In the genomic region with DNA sequence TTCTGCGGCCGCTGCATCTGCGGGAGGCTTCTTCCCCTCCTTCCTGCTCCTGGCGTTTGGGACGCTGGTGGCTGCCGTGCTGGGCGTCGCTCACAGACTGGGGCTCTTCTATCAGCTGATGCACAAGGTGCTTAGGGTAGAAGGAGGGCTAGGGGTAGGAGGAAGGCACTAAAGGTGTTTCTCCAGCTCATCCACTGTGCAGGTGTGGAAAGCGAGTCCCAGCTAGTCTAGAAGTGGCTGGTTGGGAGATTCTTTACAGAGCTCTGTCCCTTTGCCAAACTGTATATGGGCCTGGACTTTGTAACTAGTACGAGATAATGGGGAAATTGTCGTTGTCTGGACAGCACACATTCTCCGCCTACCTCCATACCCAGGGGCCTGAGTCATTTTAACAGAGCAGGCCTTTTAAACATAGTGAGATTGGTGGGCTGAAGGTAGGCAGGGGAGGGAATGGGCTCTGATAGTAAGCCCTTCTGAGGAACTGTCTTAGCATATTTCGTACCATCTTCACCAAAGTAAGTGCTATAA, we compare ENCODE assay signal across 8 mouse cellular contexts. TPM values are rescaled to one million over a fixed set of nuclear protein-coding genes. Genes with fewer than 3 reads are reported as not detected.
A peak's percentile ranks its signal among the peaks of the same experiment; 100 is the strongest.
DNase-seq lines count a peak whose midpoint lies in the region; ATAC-seq and TF ChIP-seq lines count a peak whose summit lies in the region.

No protein-coding gene starts in this region.

- H3K4me2 ChIP-seq in kidney, embryonic 15.5 days: peak overlapping the region; percentile 65
- H3K4me2 ChIP-seq in hindbrain, postnatal 0 days (ENCODE audit: low read depth, low read length): peak overlapping the region; percentile 85
- peak overlapping the region; percentile 63 for H3K4me2 ChIP-seq in midbrain, embryonic 15.5 days

- no peak for DNase-seq in kidney, postnatal 14 days
- DNase-seq in hindbrain, postnatal 0 days (ENCODE audit: low spot score): no peak
- no peak for DNase-seq in adrenal gland, adult (ENCODE audit: inconsistent age in 2 of 2, low spot score in 1 of 2)
- DNase-seq in gastrocnemius, postnatal 14 days: no peak

- ATAC-seq in kidney, embryonic 15.5 days (replicated peaks; ENCODE audit: low FRiP score): peak; percentile 59
- ATAC-seq in hindbrain, postnatal 0 days: peak; percentile 27
- ATAC-seq in midbrain, embryonic 15.5 days (replicated peaks): peak; percentile 65
- no peak for ATAC-seq in activated CD4-positive, CD25-positive, alpha-beta regulatory T cell, adult 4 months

- 11% methylated on average over 13 of the region's 13 CpGs for WGBS in kidney, embryonic 15.5 days
- WGBS in hindbrain, postnatal 0 days: 13% methylated on average over 13 of the region's 13 CpGs
- WGBS in midbrain, embryonic 15.5 days: 16% methylated on average over 13 of the region's 13 CpGs

- no peaks in the 10 kb centered on the region for H3K9me3 ChIP-seq in kidney, embryonic 15.5 days (replicated peaks)
- H3K9me3 ChIP-seq in hindbrain, postnatal 0 days (ENCODE audit: low read length): no peaks in the 10 kb centered on the region
- no peaks in the 10 kb centered on the region for H3K9me3 ChIP-seq in midbrain, embryonic 15.5 days

- H3K4me1 ChIP-seq in kidney, embryonic 15.5 days: peaks cover 8% of the 10 kb centered on the region
- H3K4me1 ChIP-seq in bone marrow macrophage, adult 2 months (ENCODE audit: control insufficient read depth, insufficient read depth, low read length): peaks cover 5% of the 10 kb centered on the region; the same call in 1 of the 2 replicates
- H3K4me1 ChIP-seq in hindbrain, postnatal 0 days (ENCODE audit: insufficient read depth, low read length): peaks cover 6% of the 10 kb centered on the region
- peaks cover 11% of the 10 kb centered on the region for H3K4me1 ChIP-seq in midbrain, embryonic 15.5 days

- H3K9ac ChIP-seq in kidney, embryonic 15.5 days: peak overlapping the region; percentile 64
- H3K9ac ChIP-seq in hindbrain, postnatal 0 days (replicated peaks; ENCODE audit: low read length): peak overlapping the region; percentile 63
- H3K9ac ChIP-seq in midbrain, embryonic 15.5 days: peak overlapping the region; percentile 57

- peak overlapping the region; percentile 92 for H3K27ac ChIP-seq in kidney, embryonic 15.5 days
- H3K27ac ChIP-seq in bone marrow macrophage, adult 2 months (ENCODE audit: insufficient read depth, low read depth, low read length): peak overlapping the region; percentile 39
- peak overlapping the region; percentile 90 for H3K27ac ChIP-seq in hindbrain, postnatal 0 days
- H3K27ac ChIP-seq in midbrain, embryonic 15.5 days: peak overlapping the region; percentile 82

- intact Hi-C loops in gastrocnemius, postnatal 14 days (cut with DNase I; ENCODE audit: low total_unique reads): no loop called here

- TF ChIP-seq CTCF in bone marrow macrophage, adult 2 months (IDR thresholded peaks at IDR 0.05; ENCODE audit: low read depth, low read length): no peak
- TF ChIP-seq CTCF in hindbrain, postnatal 0 days (IDR thresholded peaks at IDR 0.05; ENCODE audit: low read depth): no peak

- no peaks in the 10 kb centered on the region for H3K27me3 ChIP-seq in kidney, embryonic 15.5 days
- H3K27me3 ChIP-seq in hindbrain, postnatal 0 days (ENCODE audit: insufficient read depth, low read length): no peaks in the 10 kb centered on the region
- no peaks in the 10 kb centered on the region for H3K27me3 ChIP-seq in midbrain, embryonic 15.5 days (replicated peaks)

- peaks cover 33% of the 10 kb centered on the region for H3K36me3 ChIP-seq in kidney, embryonic 15.5 days
- H3K36me3 ChIP-seq in hindbrain, postnatal 0 days (ENCODE audit: insufficient read depth, low read length): peaks cover 12% of the 10 kb centered on the region; the same call in 1 of the 2 replicates
- 0 out of 2 replicates have a peak, but pooled peaks cover 9% of the 10 kb centered on the region for H3K36me3 ChIP-seq in midbrain, embryonic 15.5 days (replicated peaks)

- TF ChIP-seq POLR2A in bone marrow macrophage, adult 2 months (IDR thresholded peaks at IDR 0.05; ENCODE audit: borderline replicate concordance, low read depth, low read length): no peak

- H3K4me3 ChIP-seq in kidney, embryonic 15.5 days (replicated peaks): peak overlapping the region; percentile 79
- peak overlapping the region; percentile 72 for H3K4me3 ChIP-seq in bone marrow macrophage, adult 2 months (ENCODE audit: insufficient read depth, low read length)
- H3K4me3 ChIP-seq in hindbrain, postnatal 0 days (ENCODE audit: low read length): peak overlapping the region; percentile 59
- H3K4me3 ChIP-seq in midbrain, embryonic 15.5 days: peak overlapping the region; percentile 59

RNA-seq across cellular contexts. Expression of a gene that starts 1.0 kb away (rescaled TPM):
- polyA plus RNA-seq in kidney, embryonic 15.5 days (2015; fragmentation: Nextera tagmentation; extraction: Ambion mirVana): 45.3 and 50.3 TPM in 2 replicates
- polyA plus RNA-seq in bone marrow macrophage, adult 2 months (2012; ENCODE audit: insufficient read depth, insufficient read length, missing spikeins): 34.4 and 37.0 TPM in 2 replicates
- total RNA-seq in hindbrain, postnatal 0 days (2014; rRNA removed): 59.1 and 66.2 TPM in 2 replicates
- 83.6 and 86.4 TPM in 2 replicates for polyA plus RNA-seq in hindbrain, postnatal 0 days (2015; fragmentation: Nextera tagmentation; extraction: Ambion mirVana)
- 66.3 and 78.9 TPM in 2 replicates for polyA plus RNA-seq in midbrain, embryonic 15.5 days (2015; fragmentation: Nextera tagmentation; extraction: Ambion mirVana)
- 10 to 100 TPM; 62.9 to 71.6 TPM for polyA plus RNA-seq in activated CD4-positive, CD25-positive, alpha-beta regulatory T cell, adult 4 months (2017; shearing (Covaris generic))
- total RNA-seq in gastrocnemius, postnatal 14 days (2021): 10 to 100 TPM; 14.7 to 16.4 TPM

RNA-seq across cellular contexts. Expression of a gene that starts 16.6 kb away (rescaled TPM):
- 16.7 and 18.7 TPM in 2 replicates for polyA plus RNA-seq in kidney, embryonic 15.5 days (2015; fragmentation: Nextera tagmentation; extraction: Ambion mirVana)
- 0.28 and 0.32 TPM in 2 replicates for polyA plus RNA-seq in bone marrow macrophage, adult 2 months (2012; ENCODE audit: insufficient read depth, insufficient read length, missing spikeins)
- total RNA-seq in hindbrain, postnatal 0 days (2014; rRNA removed): 5.6 and 7.2 TPM in 2 replicates
- polyA plus RNA-seq in hindbrain, postnatal 0 days (2015; fragmentation: Nextera tagmentation; extraction: Ambion mirVana): 3.5 and 3.6 TPM in 2 replicates
- polyA plus RNA-seq in midbrain, embryonic 15.5 days (2015; fragmentation: Nextera tagmentation; extraction: Ambion mirVana): 3.4 and 4.3 TPM in 2 replicates
- polyA plus RNA-seq in activated CD4-positive, CD25-positive, alpha-beta regulatory T cell, adult 4 months (2017; shearing (Covaris generic)): 1 to 10 TPM in 1 of 2 experiments, under 1 TPM in 1; 0.46 to 1.1 TPM
- 1 to 10 TPM; 6.6 to 7.0 TPM for total RNA-seq in gastrocnemius, postnatal 14 days (2021)

RNA-seq across cellular contexts. Expression of a gene that starts 42.7 kb away (rescaled TPM):
- not detected in 2 replicates for polyA plus RNA-seq in kidney, embryonic 15.5 days (2015; fragmentation: Nextera tagmentation; extraction: Ambion mirVana)
- polyA plus RNA-seq in bone marrow macrophage, adult 2 months (2012; ENCODE audit: insufficient read depth, insufficient read length, missing spikeins): not detected in 2 replicates
- total RNA-seq in hindbrain, postnatal 0 days (2014; rRNA removed): not detected in 2 replicates
- not detected in 2 replicates for polyA plus RNA-seq in hindbrain, postnatal 0 days (2015; fragmentation: Nextera tagmentation; extraction: Ambion mirVana)
- not detected in 2 replicates for polyA plus RNA-seq in midbrain, embryonic 15.5 days (2015; fragmentation: Nextera tagmentation; extraction: Ambion mirVana)
- not detected for polyA plus RNA-seq in activated CD4-positive, CD25-positive, alpha-beta regulatory T cell, adult 4 months (2017; shearing (Covaris generic))
- not detected for total RNA-seq in gastrocnemius, postnatal 14 days (2021)

RNA-seq across cellular contexts. Expression of a gene that starts 57.9 kb away (rescaled TPM):
- not detected in 2 replicates for polyA plus RNA-seq in kidney, embryonic 15.5 days (2015; fragmentation: Nextera tagmentation; extraction: Ambion mirVana)
- polyA plus RNA-seq in bone marrow macrophage, adult 2 months (2012; ENCODE audit: insufficient read depth, insufficient read length, missing spikeins): not detected in 2 replicates
- total RNA-seq in hindbrain, postnatal 0 days (2014; rRNA removed): not detected in 2 replicates
- not detected in 2 replicates for polyA plus RNA-seq in hindbrain, postnatal 0 days (2015; fragmentation: Nextera tagmentation; extraction: Ambion mirVana)
- not detected in 2 replicates for polyA plus RNA-seq in midbrain, embryonic 15.5 days (2015; fragmentation: Nextera tagmentation; extraction: Ambion mirVana)
- not detected for polyA plus RNA-seq in activated CD4-positive, CD25-positive, alpha-beta regulatory T cell, adult 4 months (2017; shearing (Covaris generic))
- not detected for total RNA-seq in gastrocnemius, postnatal 14 days (2021)

Comparison
In these comparisons a context has a peak if more than half of its experiments do, and no peak if none do; other contexts are left out.
1. H3K27ac ChIP-seq: peak in every context shown above with its lines; median percentile 92 in kidney, embryonic 15.5 days; 90 in hindbrain, postnatal 0 days; 82 in midbrain, embryonic 15.5 days; 39 in bone marrow macrophage, adult 2 months.